Mouse (Mus musculus) embryonic facial prominence, embryonic 14.5 days (tissue): Measurements from ENCODE around the gene Ncor2. TPM values are rescaled to one million over a fixed set of nuclear protein-coding genes. Genes with fewer than 3 reads are reported as not detected.

Source experiments
- ATAC-seq: fragments of 200-750 bp; cut with Nextera tagmentation; 2 replicates; pipeline ENCODE4 v1.8.0; 2017; ENCODE audit warnings: low read depth, moderate number of reproducible peaks, moderate TSS enrichment
- DNase-seq: peaks from one replicate; pipeline ENCODE4 v3.0.0-alpha.2; 2015; ENCODE audit warnings: low spot score
- H3K27ac ChIP-seq: fragments of 300-500 bp; sonication (generic); replicated peaks from 2 replicates; pipeline ENCODE4 v1.5.1; 2014; ENCODE audit warnings: low read depth, mild to moderate bottlenecking, low read length, moderate library complexity
- H3K27me3 ChIP-seq: fragments of 300-500 bp; sonication (generic); replicated peaks from 2 replicates; pipeline ENCODE4 v1.6.1; 2014; ENCODE audit warnings: low read length; ENCODE audit not compliant: control insufficient read depth, insufficient read depth
- H3K36me3 ChIP-seq: fragments of 300-500 bp; sonication (generic); 2 replicates; pipeline ENCODE4 v1.6.1; 2014; ENCODE audit warnings: low read length, mixed read lengths; ENCODE audit not compliant: control insufficient read depth, insufficient read depth
- H3K4me1 ChIP-seq: fragments of 300-500 bp; sonication (generic); 2 replicates; pipeline ENCODE4 v1.6.1; 2014; ENCODE audit warnings: antibody characterized with exemption, low read length; ENCODE audit not compliant: control insufficient read depth, insufficient read depth
- H3K4me2 ChIP-seq: fragments of 300-500 bp; sonication (generic); 2 replicates; pipeline ENCODE4 v1.6.1; 2014; ENCODE audit warnings: low read depth, mild to moderate bottlenecking, low read length, moderate library complexity, mixed read lengths
- H3K4me3 ChIP-seq: fragments of 300-500 bp; sonication (generic); 2 replicates; pipeline ENCODE4 v1.5.1; 2014; ENCODE audit warnings: low read depth, mild to moderate bottlenecking, low read length
- H3K9ac ChIP-seq: fragments of 300-500 bp; sonication (generic); 2 replicates; pipeline ENCODE4 v1.6.1; 2014; ENCODE audit warnings: low read depth, mild to moderate bottlenecking, low read length, moderate library complexity, mixed read lengths
- H3K9me3 ChIP-seq: fragments of 300-500 bp; sonication (generic); 2 replicates; pipeline ENCODE4 v1.6.1; 2016; ENCODE audit warnings: low read length; ENCODE audit not compliant: control insufficient read depth
- WGBS: fragments of 180-500 bp; shearing (Covaris S2); extraction: QIAGEN DNeasy Blood & Tissue Kit; methylation state at CpG from one replicate; pipeline ENCODE4 v1.1.7; 2014; 5-methylcytosine and 5-hydroxymethylcytosine counted together
- polyA plus RNA-seq: library from polyadenylated mRNA; unstranded; fragments of >200 nt; fragmentation: Nextera tagmentation; extraction: Ambion mirVana; gene quantifications from 2 replicates; pipeline ENCODE4 v1.2.1, GENCODE M21; 2014

The Ncor2 gene
- polyA plus RNA-seq, 1 experiment from 2014 or later = 37.3 TPM

DNA sequence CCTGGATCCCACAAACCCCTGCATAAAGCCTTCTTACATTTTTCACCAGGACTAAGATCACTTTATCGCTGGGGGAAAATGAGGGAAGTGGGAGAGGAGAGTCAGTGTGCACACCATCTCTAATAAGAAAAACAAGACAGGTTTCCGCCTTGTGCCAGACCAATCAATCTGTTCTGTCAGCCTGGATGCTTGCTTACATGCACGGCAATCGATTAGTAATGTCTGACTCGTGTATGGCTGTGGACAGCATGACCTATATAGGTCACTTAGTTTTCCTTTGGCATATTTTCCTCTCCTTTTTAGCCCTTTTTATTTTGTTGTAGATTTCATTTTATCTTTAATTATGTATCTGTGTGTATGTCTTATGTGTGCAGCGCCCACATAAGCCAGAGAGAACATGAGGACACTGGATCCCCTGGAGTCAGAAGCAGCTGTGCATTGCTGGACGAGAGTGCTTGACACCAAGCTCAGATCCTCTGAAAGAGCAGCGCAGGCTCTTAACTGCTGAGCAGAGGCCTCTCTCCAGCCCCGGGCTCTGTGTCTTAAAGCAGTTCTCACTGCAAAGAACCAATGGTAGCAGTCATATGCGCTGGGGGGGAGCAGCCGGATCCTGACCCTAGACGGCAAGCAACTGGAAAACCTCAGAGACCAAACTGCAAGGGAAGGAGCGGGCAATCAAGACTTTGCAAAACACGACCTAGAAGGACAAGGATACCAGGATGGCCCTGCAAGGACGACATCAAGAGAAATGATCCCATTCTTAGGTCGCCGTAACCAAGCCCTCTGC is 58.3 kb downstream of the Ncor2 start:
- Histone ChIP-seq H3K27me3 (no peaks in the 10 kb centered on the region), H3K4me3 (no peak overlapping the region), H3K27ac (no peak overlapping the region; the same call in 1 of the 2 replicates), H3K4me1 (peaks cover 1% of the 10 kb centered on the region; the same call in 1 of the 2 replicates), H3K36me3 (peaks cover 76% of the 10 kb centered on the region), H3K9me3 (no peaks in the 10 kb centered on the region), H3K9ac (no peak overlapping the region), H3K4me2 (no peak overlapping the region)
- WGBS = 67% methylated on average over 17 of the region's 17 CpGs
- DNase-seq = peak; percentile 48
- no peak for ATAC-seq

DNA sequence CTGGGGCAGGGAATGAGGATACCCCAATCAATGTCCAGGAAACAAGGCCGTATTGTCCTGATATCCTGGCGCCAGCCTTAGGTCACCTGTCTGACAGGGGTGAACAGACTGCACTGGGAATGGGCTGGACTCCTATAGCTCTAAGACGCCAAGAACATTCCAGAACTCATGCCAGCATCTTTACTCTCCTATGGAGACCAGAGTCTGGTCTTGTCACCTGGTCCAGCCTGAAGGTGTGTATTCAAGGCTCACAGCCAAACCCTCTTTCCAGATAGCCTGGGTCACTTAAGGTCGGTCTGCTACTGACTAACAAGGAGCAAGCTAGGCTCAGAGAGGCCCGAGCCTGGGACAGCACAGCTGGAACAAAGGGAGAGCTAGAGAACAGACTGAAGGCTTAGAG is 61.8 kb downstream of the Ncor2 start:
- no peak overlapping the region for H3K9ac ChIP-seq
- H3K27ac ChIP-seq = no peak overlapping the region
- ATAC-seq (no peak), DNase-seq (no peak)
- peaks cover 15% of the 10 kb centered on the region for H3K4me1 ChIP-seq
- H3K9me3 ChIP-seq = no peaks in the 10 kb centered on the region
- H3K4me2 ChIP-seq = no peak overlapping the region
- H3K27me3 ChIP-seq = no peaks in the 10 kb centered on the region
- peaks cover 90% of the 10 kb centered on the region for H3K36me3 ChIP-seq
- H3K4me3 ChIP-seq = no peak overlapping the region
- 88% methylated on average over 5 of the region's 5 CpGs for WGBS

DNA sequence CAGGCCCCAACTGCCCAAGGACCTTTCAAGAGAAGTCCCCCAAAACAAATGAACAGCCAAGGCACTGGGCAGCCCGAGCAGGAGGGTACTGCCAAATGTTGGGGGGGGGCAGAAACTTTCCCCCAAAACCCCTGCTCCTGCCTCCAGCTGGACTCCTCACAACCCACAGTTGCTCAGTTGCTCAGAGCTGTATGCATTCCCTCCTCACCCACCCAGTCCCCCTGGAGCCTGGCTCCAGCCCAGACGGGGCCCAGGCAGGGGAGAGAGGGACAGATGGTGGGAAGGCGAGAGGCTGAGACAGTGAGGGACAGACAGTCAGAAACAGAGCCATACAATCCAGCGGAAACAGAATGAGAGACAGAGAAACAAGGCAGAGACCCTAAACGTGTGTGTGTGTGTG is 66.0 kb downstream of the Ncor2 start:
- Histone ChIP-seq H3K36me3 (peaks cover 72% of the 10 kb centered on the region), H3K27me3 (no peaks in the 10 kb centered on the region), H3K4me2 (no peak overlapping the region), H3K4me1 (peaks cover 30% of the 10 kb centered on the region), H3K27ac (peak overlapping the region; percentile 79), H3K9me3 (no peaks in the 10 kb centered on the region), H3K9ac (peak overlapping the region; percentile 46), H3K4me3 (no peak overlapping the region)
- DNase-seq = peak; percentile 73
- ATAC-seq = peak; percentile 66
- WGBS = 31% methylated on average over 5 of the region's 5 CpGs

- no peak overlapping the region for H3K4me2 ChIP-seq
- ATAC-seq = no peak
- H3K36me3 ChIP-seq = peaks cover 72% of the 10 kb centered on the region
- H3K4me3 ChIP-seq = no peak overlapping the region
- WGBS = 31% methylated on average over 1 of the region's 1 CpGs
- no peaks in the 10 kb centered on the region for H3K27me3 ChIP-seq
- H3K9ac ChIP-seq = peak overlapping the region; percentile 46; the same call in 1 of the 2 replicates
- no peak for DNase-seq
- H3K9me3 ChIP-seq = no peaks in the 10 kb centered on the region
- H3K27ac ChIP-seq = peak overlapping the region; percentile 79
- H3K4me1 ChIP-seq = peaks cover 30% of the 10 kb centered on the region
Measured at GRCm38 (mm10) chr5:125112588-125112987, 66.4 kb downstream of the Ncor2 start.

DNA sequence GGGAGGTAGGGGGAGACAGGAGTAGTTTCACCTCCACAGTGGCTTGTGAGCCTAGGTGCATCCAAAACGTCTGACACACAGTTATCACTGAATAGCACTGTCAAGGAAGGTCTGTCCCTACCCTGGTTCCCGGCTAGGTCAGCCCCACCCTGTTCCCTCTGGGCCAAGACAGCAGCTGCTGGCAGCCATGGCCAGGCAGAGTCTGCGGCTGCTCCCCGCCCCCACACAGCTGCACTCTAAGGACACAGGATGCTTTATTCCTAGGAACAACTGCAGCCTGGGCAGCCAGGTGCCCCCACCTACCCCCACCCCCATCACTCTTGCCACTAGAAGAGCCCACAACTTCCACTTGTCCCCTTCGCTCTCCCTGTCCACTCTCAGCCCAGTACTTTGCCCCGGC is 67.9 kb downstream of the Ncor2 start:
- 44% methylated on average over 5 of the region's 6 CpGs for WGBS
- no peak overlapping the region for H3K4me2 ChIP-seq
- ATAC-seq (peak; percentile 70), DNase-seq (peak; percentile 80)
- no peaks in the 10 kb centered on the region for H3K27me3 ChIP-seq
- H3K27ac ChIP-seq = peak overlapping the region; percentile 39
- peaks cover 30% of the 10 kb centered on the region for H3K4me1 ChIP-seq
- no peak overlapping the region for H3K4me3 ChIP-seq
- no peaks in the 10 kb centered on the region for H3K9me3 ChIP-seq
- H3K36me3 ChIP-seq = peaks cover 70% of the 10 kb centered on the region
- peak overlapping the region; percentile 14; the same call in 1 of the 2 replicates for H3K9ac ChIP-seq

DNA sequence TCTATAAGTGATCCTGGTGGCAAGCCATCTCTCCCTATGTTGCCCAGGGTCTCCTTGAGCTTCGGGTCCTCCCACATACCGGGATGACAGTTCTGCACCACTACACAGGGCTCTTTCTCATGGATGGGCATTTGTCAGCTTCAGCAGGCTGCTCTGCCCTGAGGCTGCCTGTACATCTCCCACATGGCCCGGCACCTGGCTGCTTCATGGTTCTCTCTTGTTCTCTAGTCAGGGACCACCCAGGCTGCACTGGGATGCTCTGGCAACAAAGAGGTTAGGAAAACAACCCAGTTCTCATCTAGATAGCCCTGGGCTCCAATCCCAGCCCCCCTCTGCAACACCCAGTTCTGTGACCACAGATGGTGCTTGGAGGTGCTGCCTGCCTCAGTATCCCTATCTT is 68.3 kb downstream of the Ncor2 start:
- peaks cover 30% of the 10 kb centered on the region for H3K4me1 ChIP-seq
- H3K27me3 ChIP-seq = no peaks in the 10 kb centered on the region
- H3K9ac ChIP-seq = 0 out of 2 replicates have a peak overlapping the region, but pooled peaks have one; percentile 14
- ATAC-seq (peak; percentile 53; the same call in 1 of the 2 replicates), DNase-seq (peak; percentile 54)
- no peaks in the 10 kb centered on the region for H3K9me3 ChIP-seq
- no peak overlapping the region for H3K4me2 ChIP-seq
- 0 out of 2 replicates have a peak overlapping the region, but pooled peaks have one; percentile 3 for H3K27ac ChIP-seq
- WGBS = 25% methylated on average over 3 of the region's 3 CpGs
- H3K4me3 ChIP-seq = no peak overlapping the region
- peaks cover 70% of the 10 kb centered on the region for H3K36me3 ChIP-seq

DNA sequence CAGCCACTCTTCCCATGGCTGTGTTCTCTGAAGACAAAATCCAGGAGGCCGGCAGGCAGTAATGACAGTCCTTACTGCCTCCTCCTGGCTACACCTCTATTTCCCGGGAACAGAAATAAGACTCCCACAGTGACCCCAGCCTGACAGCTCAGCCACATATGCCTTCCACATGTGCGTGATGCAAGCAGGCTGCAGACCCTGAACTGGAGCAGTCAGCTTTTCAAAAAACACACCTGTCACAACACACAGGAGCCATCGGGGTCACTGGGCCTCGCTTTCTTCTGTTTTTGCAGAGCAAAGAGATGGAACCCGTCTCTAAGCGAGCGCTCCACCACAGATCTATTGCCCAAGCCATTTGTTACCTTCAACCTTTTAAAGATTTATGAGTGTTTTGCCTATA is 68.8 kb downstream of the Ncor2 start:
- Histone ChIP-seq H3K9me3 (no peaks in the 10 kb centered on the region), H3K4me2 (no peak overlapping the region), H3K4me1 (peaks cover 30% of the 10 kb centered on the region), H3K36me3 (peaks cover 70% of the 10 kb centered on the region), H3K27me3 (no peaks in the 10 kb centered on the region), H3K9ac (no peak overlapping the region), H3K27ac (no peak overlapping the region), H3K4me3 (no peak overlapping the region)
- WGBS = 32% methylated on average over 8 of the region's 8 CpGs
- peak; percentile 34 for DNase-seq
- ATAC-seq = no peak

DNA sequence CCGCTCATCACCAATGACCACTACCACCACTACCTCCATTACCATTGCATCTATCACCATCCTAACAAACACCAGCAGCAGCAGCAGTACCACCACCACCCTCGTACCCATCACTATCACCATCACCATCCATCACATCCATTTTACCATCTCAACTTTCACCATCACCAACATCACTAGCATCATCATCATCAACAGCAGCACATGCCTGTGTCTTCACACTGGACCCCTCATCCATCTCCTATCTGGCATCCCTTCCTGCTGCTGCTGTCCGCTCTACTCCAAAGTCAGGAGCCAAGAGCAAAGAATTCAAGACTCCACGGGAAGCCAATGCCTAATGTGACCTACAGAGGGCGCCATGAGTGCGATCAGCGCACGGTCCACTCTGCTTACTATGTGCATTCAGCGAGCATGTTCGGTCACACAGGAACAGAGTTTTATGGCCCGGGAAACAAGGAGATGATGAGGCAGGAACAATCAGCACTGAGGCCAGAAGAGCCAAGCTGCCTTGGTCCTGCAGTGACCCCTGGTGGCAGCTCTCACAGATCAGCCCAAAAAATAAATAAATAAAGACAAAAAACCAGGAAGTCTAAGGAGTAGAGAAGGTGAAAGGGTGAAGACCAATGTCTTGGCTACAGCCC is 71.9 kb downstream of the Ncor2 start:
- H3K4me1 ChIP-seq = peaks cover 31% of the 10 kb centered on the region
- H3K4me3 ChIP-seq = no peak overlapping the region
- 72% methylated on average over 11 of the region's 11 CpGs for WGBS
- H3K27me3 ChIP-seq = no peaks in the 10 kb centered on the region
- DNase-seq = peak; percentile 62
- no peaks in the 10 kb centered on the region for H3K9me3 ChIP-seq
- no peak overlapping the region for H3K27ac ChIP-seq
- no peak for ATAC-seq
- no peak overlapping the region for H3K9ac ChIP-seq
- H3K36me3 ChIP-seq = peaks cover 67% of the 10 kb centered on the region
- H3K4me2 ChIP-seq = no peak overlapping the region
